Mouse (Mus musculus) heart, embryonic 10.5 days (tissue): ENCODE data around the gene Isoc2a. TPM values are rescaled to one million over a fixed set of nuclear protein-coding genes. Genes with fewer than 3 reads are reported as not detected.
A peak's percentile ranks its signal among the peaks of the same experiment; 100 is the strongest.

Source experiments
- DNase-seq: peaks from one replicate; pipeline ENCODE4 v3.0.0-alpha.2; 2017; ENCODE audit warnings: low spot score
- H3K27ac ChIP-seq: fragments of 300-500 bp; sonication (generic); 2 replicates; pipeline ENCODE4 v1.5.1; 2016; ENCODE audit warnings: mild to moderate bottlenecking
- H3K27me3 ChIP-seq: fragments of 300-500 bp; sonication (generic); 2 replicates; pipeline ENCODE4 v1.6.1; 2016; ENCODE audit warnings: mild to moderate bottlenecking; ENCODE audit not compliant: poor library complexity, insufficient read depth, severe bottlenecking
- H3K36me3 ChIP-seq: fragments of 300-500 bp; sonication (generic); 2 replicates; pipeline ENCODE4 v1.6.1; 2016; ENCODE audit warnings: mild to moderate bottlenecking, moderate library complexity
- H3K4me1 ChIP-seq: fragments of 300-500 bp; sonication (generic); 2 replicates; pipeline ENCODE4 v1.6.1; 2016; ENCODE audit warnings: mild to moderate bottlenecking
- H3K4me3 ChIP-seq: fragments of 300-500 bp; sonication (generic); 2 replicates; pipeline ENCODE4 v1.5.1; 2016; ENCODE audit warnings: mild to moderate bottlenecking, moderate library complexity
- H3K9me3 ChIP-seq: fragments of 300-500 bp; sonication (generic); 2 replicates; pipeline ENCODE4 v1.6.1; 2016; ENCODE audit warnings: mild to moderate bottlenecking, moderate library complexity
- WGBS: fragments of 180-500 bp; shearing (Covaris S2); methylation state at CpG from one replicate; pipeline ENCODE4 v1.1.7; 2016; 5-methylcytosine and 5-hydroxymethylcytosine counted together
- polyA plus RNA-seq: library from polyadenylated mRNA; unstranded; fragments of >200 nt; fragmentation: Nextera tagmentation; extraction: Ambion mirVana; gene quantifications from 2 replicates; pipeline ENCODE4 v1.2.1, GENCODE M21; 2016

Isoc2a gene
- 1.3 TPM in 2 replicates for polyA plus RNA-seq

DNA sequence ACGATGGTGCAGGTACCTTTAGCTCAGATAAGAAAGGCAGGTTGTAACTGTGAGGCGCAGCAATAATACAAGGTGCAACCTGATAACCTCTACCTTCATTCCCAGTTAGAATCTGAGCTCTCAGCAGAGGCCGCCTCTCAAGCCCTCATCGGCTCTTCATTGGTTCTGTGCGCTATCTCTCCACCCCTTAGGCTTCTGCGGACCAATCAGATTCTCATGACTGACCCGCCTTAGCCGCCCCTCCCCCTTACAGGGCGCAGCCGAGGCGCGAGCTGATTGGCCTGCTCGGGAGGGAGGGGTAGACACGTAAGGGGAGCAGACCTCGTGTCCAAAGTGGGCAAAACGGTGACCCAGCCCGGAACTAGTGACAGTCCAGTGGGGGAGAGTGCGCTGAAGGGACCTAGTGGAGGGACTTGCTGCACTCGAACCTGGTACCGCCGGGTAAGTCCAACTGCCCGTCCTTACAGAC lies at the start of gene Isoc2a:
TSS of gene Isoc2a (plus strand) at position 401 of the 469 bp plus-strand sequence.
- Histone ChIP-seq H3K27me3 (no peaks in the 10 kb centered on the region), H3K9me3 (no peaks in the 10 kb centered on the region), H3K4me1 (peaks cover 8% of the 10 kb centered on the region), H3K4me3 (peak within 1 kb of the TSS; percentile 66), H3K36me3 (no peaks in the 10 kb centered on the region), H3K27ac (peak within 1 kb of the TSS; percentile 78)
- DNase-seq: peak; percentile 98
- WGBS: under 1% methylated on average over 22 of the region's 22 CpGs

- no peaks in the 10 kb centered on the region for H3K4me1 ChIP-seq
- H3K27ac ChIP-seq: no peak overlapping the region
- peaks cover 58% of the 10 kb centered on the region for H3K27me3 ChIP-seq
- H3K36me3 ChIP-seq: no peaks in the 10 kb centered on the region
- H3K4me3 ChIP-seq: no peak overlapping the region
- DNase-seq: no peak
- no peaks in the 10 kb centered on the region for H3K9me3 ChIP-seq
- 3% methylated on average over 12 of the region's 12 CpGs for WGBS
Observed at GRCm38 (mm10) chr7:4830476-4830875, 46.5 kb upstream of the Isoc2a start.

GRCm38 (mm10) chr7:4835631-4836327 lies 41.2 kb upstream of the Isoc2a start:
- Histone ChIP-seq H3K36me3 (no peaks in the 10 kb centered on the region), H3K4me3 (peak overlapping the region; percentile 63), H3K27ac (peak overlapping the region; percentile 67; the same call in 1 of the 2 replicates), H3K27me3 (peaks cover 84% of the 10 kb centered on the region), H3K4me1 (peaks cover 15% of the 10 kb centered on the region), H3K9me3 (0 out of 2 replicates have a peak, but pooled peaks cover 3% of the 10 kb centered on the region)
- WGBS: 7% methylated on average over 34 of the region's 34 CpGs
- no peak for DNase-seq

DNA sequence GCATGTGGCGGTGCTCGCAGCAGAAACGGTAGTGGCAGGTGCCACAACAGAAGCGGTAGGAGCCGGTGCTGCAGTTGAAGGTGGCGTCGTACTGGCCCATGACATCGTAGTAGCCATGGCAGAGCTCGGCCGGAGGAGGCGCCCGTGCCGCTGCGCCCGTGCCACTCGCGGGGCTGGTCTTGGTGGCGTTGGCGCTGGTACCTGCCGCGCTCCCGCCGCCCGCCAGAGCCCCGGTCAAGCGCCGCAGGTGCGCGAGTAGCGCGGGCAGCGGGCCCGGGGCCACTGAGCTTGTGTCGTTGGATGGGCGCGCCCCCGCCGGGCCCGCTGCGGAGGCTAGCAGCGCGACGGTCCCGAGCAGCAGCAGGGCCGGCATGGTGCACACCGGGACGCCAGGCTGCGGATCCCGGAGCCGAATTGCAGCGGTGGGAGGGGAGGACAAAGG lies 40.6 kb upstream of the Isoc2a start:
- no peak for DNase-seq
- Histone ChIP-seq H3K4me1 (peaks cover 15% of the 10 kb centered on the region), H3K36me3 (no peaks in the 10 kb centered on the region), H3K27me3 (peaks cover 83% of the 10 kb centered on the region), H3K27ac (peak overlapping the region; percentile 67), H3K9me3 (0 out of 2 replicates have a peak, but pooled peaks cover 3% of the 10 kb centered on the region), H3K4me3 (peak overlapping the region; percentile 63)
- under 1% methylated on average over 51 of the region's 51 CpGs for WGBS

DNA sequence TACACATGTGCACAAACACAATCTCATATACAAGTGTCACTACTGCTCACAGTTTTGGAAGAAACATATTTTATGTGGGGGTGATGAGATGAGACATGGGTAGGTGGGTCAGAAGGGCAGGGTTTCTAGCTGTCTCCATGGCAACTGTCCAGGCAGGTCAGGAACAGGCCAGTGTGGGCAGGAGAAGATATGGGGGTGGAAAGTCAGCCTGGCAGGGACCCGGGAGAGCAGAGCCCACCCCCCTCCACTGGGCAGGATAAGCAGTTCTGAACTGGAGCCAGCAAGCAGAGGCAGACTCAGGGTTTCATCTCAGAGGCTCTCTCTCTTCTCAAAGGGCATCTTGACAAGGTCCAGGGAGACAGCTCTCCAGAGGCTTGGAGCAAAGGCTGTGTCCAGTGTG lies 39.3 kb upstream of the Isoc2a start:
- H3K36me3 ChIP-seq: no peaks in the 10 kb centered on the region
- no peak overlapping the region for H3K4me3 ChIP-seq
- peaks cover 19% of the 10 kb centered on the region for H3K4me1 ChIP-seq
- H3K9me3 ChIP-seq: 0 out of 2 replicates have a peak, but pooled peaks cover 3% of the 10 kb centered on the region
- no peak for DNase-seq
- WGBS: 21% methylated on average over 1 of the region's 1 CpGs
- H3K27me3 ChIP-seq: peaks cover 86% of the 10 kb centered on the region
- H3K27ac ChIP-seq: no peak overlapping the region

DNA sequence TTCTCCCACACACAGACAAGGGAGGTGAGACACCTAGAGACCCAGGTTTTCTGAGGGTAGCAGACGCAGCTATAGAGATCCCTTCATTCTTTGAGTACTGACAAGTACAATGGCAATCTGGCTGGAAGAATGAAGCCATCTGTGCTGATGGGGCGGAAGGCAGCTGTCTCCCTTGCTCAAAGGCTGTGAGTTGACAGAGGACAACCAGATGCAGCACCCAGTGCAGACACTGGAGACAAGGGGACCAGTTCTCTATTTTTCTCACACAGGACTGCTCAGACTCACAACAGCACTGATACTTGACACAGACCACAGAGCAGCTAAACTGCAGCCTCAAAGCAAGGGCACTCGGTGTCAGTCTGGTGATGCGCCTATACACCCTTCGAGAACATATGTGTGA lies 34.9 kb upstream of the Isoc2a start:
- peak; percentile 63 for DNase-seq
- Histone ChIP-seq H3K4me3 (no peak overlapping the region), H3K9me3 (peaks cover 5% of the 10 kb centered on the region; the same call in 1 of the 2 replicates)

GRCm38 (mm10) chr7:4842634-4843131 lies 34.3 kb upstream of the Isoc2a start:
- Histone ChIP-seq H3K36me3 (no peaks in the 10 kb centered on the region), H3K4me3 (peak overlapping the region; percentile 52), H3K4me1 (peaks cover 31% of the 10 kb centered on the region), H3K27me3 (peaks cover 87% of the 10 kb centered on the region), H3K9me3 (peaks cover 6% of the 10 kb centered on the region; the same call in 1 of the 2 replicates), H3K27ac (no peak overlapping the region)
- peak; percentile 74 for DNase-seq
- 1% methylated on average over 16 of the region's 16 CpGs for WGBS

More for the DNA sequence above, 34.9 kb upstream of the Isoc2a start:
- Histone ChIP-seq H3K27ac (no peak overlapping the region), H3K36me3 (no peaks in the 10 kb centered on the region), H3K4me1 (peaks cover 32% of the 10 kb centered on the region), H3K27me3 (peaks cover 93% of the 10 kb centered on the region)
- WGBS: 55% methylated on average over 5 of the region's 5 CpGs

DNA sequence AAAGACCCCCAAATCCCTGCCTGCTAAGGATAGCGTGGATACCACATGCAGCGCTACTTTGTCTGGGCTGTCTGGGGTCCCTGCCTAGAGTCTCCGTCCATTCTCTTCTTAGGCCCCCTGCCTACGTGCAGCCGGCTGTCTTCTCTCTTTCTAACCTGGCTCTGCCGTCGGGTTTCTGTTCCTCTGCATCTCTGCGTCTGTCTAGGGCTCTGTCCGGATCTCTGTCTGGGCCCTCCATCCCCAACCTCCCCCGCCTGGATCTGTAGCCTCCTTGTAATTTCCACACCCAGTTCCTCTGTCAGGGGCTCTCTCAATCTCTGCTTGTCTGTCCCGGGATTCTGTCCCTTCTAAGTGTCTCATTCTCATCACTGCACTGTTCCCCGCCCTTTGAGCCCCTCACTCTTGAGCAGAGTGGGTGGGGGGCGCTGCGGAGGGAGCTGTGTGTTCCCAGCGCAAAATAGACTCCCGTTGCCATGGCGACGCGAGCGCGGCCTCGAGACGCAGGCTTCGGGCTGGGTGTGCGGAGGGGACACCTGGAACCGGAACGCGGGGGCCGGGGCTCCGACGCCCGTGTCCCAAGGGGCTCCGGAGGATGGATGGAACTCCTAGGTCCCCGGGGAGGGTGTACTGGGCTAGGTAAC lies 33.2 kb upstream of the Isoc2a start:
- DNase-seq: peak; percentile 76
- H3K4me3 ChIP-seq: peak overlapping the region; percentile 52
- peaks cover 83% of the 10 kb centered on the region for H3K27me3 ChIP-seq
- peaks cover 6% of the 10 kb centered on the region; the same call in 1 of the 2 replicates for H3K9me3 ChIP-seq
- no peaks in the 10 kb centered on the region for H3K36me3 ChIP-seq
- H3K4me1 ChIP-seq: peaks cover 28% of the 10 kb centered on the region
- WGBS: 1% methylated on average over 34 of the region's 34 CpGs
- H3K27ac ChIP-seq: no peak overlapping the region

DNA sequence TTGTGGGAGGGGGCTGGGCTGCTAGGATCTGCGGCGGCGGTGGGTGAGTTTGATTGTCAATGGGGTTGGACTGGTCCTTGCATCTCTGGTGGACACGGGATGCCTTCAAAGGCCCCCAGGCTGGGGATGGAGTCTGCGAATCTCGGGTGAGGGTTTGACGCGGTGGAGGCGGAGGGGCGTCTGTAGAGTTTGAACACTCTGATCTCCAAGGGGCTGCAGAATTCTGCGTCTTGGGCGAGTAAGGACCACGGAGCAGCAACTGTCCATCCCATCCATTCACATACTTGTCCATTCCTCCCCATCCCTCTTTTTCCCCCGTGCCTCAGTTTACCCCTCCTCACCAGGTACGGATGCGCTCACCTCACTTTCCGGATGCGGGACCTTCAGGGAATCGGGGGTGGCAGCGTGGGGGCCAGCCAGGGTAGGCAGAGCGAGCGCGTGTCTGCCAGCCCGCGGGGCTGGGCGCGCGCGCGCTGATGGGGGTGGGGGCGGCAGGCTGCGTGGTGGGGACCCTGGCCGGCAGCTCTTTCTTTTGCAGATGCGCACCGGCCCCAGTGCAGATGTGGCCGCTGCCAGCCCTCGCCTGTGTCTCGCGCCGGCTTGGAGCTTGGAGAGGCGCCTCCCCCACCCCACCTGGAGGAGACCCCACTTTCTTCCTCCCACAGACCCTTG lies 32.6 kb upstream of the Isoc2a start, which contains the start of gene Shisa7:
TSS of gene Shisa7 (minus strand) at position 452 of the 672 bp plus-strand sequence.
- peaks cover 6% of the 10 kb centered on the region; the same call in 1 of the 2 replicates for H3K9me3 ChIP-seq
- peaks cover 85% of the 10 kb centered on the region for H3K27me3 ChIP-seq
- H3K4me1 ChIP-seq: peaks cover 28% of the 10 kb centered on the region
- no peak for DNase-seq
- H3K4me3 ChIP-seq: peak within 1 kb of the TSS; percentile 52
- 0 out of 2 replicates have a peak within 1 kb of the TSS, but pooled peaks have one; percentile 52 for H3K27ac ChIP-seq
- no peaks in the 10 kb centered on the region for H3K36me3 ChIP-seq
- 2% methylated on average over 40 of the region's 41 CpGs for WGBS

GRCm38 (mm10) chr7:4844917-4845309 lies 32.0 kb upstream of the Isoc2a start:
- Histone ChIP-seq H3K4me1 (peaks cover 28% of the 10 kb centered on the region), H3K27ac (0 out of 2 replicates have a peak overlapping the region, but pooled peaks have one; percentile 52), H3K27me3 (peaks cover 86% of the 10 kb centered on the region), H3K36me3 (no peaks in the 10 kb centered on the region), H3K4me3 (peak overlapping the region; percentile 52), H3K9me3 (peaks cover 6% of the 10 kb centered on the region; the same call in 1 of the 2 replicates)
- WGBS: under 1% methylated on average over 13 of the region's 13 CpGs
- DNase-seq: peak; percentile 82

DNA sequence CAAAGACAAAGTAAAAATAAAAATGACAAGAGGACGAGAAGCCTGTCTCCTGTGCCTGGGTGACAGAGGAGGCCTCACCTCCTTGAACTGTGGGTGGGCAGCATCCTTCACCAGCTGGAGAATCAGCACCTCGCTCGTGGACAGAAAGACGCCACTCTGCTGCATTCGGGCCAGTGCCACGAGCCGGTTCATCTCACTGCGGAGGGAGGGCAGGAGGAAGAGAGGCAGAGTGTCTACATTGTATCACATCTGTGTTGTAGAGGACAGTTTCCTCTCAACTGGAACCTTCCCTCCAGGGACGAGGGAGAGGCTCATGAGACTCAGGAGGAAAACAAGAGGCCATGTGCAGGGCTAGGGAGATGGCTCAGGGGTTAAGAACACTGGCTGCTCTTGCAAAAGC lies 27.6 kb upstream of the Isoc2a start:
- Histone ChIP-seq H3K27me3 (peaks cover 53% of the 10 kb centered on the region), H3K4me1 (peaks cover 6% of the 10 kb centered on the region), H3K9me3 (peaks cover 6% of the 10 kb centered on the region; the same call in 1 of the 2 replicates), H3K4me3 (no peak overlapping the region), H3K36me3 (no peaks in the 10 kb centered on the region), H3K27ac (no peak overlapping the region)
- peak; percentile 67 for DNase-seq
- WGBS: 60% methylated on average over 9 of the region's 9 CpGs

DNA sequence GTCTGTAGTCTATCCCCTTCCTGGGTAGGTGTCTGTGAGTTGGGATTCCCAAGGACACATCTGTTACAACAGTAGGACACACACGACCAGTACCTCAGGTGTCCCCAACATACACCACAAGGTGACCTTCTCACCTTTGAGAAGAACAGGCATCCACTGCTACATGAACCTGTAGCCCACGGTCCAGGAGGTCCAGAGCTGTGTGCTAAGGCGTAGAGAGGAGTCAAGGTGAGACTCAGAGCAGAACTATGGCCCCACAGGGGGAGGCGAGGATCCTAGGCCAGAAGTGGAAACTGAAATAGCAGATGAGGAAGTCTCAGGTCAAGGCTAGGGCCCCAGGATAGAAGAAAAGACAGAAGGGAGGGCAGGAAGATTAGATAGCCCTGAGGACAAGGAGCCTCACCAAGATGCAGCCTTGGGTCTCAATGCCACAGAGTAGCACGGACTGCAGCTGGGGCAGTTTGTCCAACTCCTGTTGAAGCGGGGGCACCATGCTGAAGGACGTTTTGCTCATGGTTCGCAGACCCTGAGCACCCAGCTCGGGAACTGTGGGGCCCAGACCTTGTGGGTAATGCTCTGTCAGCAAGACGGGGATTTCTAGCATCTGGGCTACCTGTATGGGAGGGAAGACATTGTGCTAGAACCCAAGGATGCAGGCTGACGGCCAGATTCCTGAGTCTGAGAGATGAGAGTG lies 26.2 kb upstream of the Isoc2a start:
- H3K4me3 ChIP-seq: no peak overlapping the region
- H3K36me3 ChIP-seq: no peaks in the 10 kb centered on the region
- no peak overlapping the region for H3K27ac ChIP-seq
- no peaks in the 10 kb centered on the region for H3K4me1 ChIP-seq
- peaks cover 6% of the 10 kb centered on the region; the same call in 1 of the 2 replicates for H3K9me3 ChIP-seq
- peak; percentile 57 for DNase-seq
- 69% methylated on average over 11 of the region's 11 CpGs for WGBS
- peaks cover 39% of the 10 kb centered on the region; the same call in 1 of the 2 replicates for H3K27me3 ChIP-seq
